Mouse (Mus musculus) right cerebral cortex, postnatal 25 days (tissue): ENCODE results near the gene Zfp866.

Experiments used
- DNase-seq: peaks from one replicate; pipeline ENCODE4 v3.0.0; 2022

The Zfp866 gene

GRCm38 (mm10) chr8:69715366-69715765, 75.6 kb downstream of the Zfp866 start:
- DNase-seq: no peak

GRCm38 (mm10) chr8:69713516-69713915, 77.5 kb downstream of the Zfp866 start:
- DNase-seq: no peak
